Mouse (Mus musculus) Muller cell, postnatal 12 days (primary cell): Measurements from ENCODE around the gene Vps54.
A peak's percentile ranks its signal among the peaks of the same experiment; 100 is the strongest.
"Not testable (repeated sequence)": the region's sequence is repeated elsewhere in the genome, so short reads cannot be mapped to it uniquely, and the experiment has no call there.

Experiments
- DNase-seq: peaks from one replicate; pipeline ENCODE4 v3.0.0-alpha.2; 2015; ENCODE audit errors: inconsistent ontology term

Vps54 gene

GRCm38 (mm10) chr11:21241351-21241750, 2.3 kb downstream of the Vps54 start:
- DNase-seq = peak; percentile 69

GRCm38 (mm10) chr11:21247203-21247865, 8.3 kb downstream of the Vps54 start:
- no peak for DNase-seq

GRCm38 (mm10) chr11:21247940-21248339, 8.9 kb downstream of the Vps54 start:
- DNase-seq = no peak

GRCm38 (mm10) chr11:21250366-21250765, 11.3 kb downstream of the Vps54 start:
- no peak for DNase-seq

GRCm38 (mm10) chr11:21258611-21259010, 19.5 kb downstream of the Vps54 start:
- not testable (repeated sequence) for DNase-seq

GRCm38 (mm10) chr11:21265423-21265822, 26.3 kb downstream of the Vps54 start:
- DNase-seq = no peak

GRCm38 (mm10) chr11:21276151-21276550, 37.1 kb downstream of the Vps54 start:
- no peak for DNase-seq

- no peak for DNase-seq
Measured at GRCm38 (mm10) chr11:21286391-21286790, 47.3 kb downstream of the Vps54 start.

GRCm38 (mm10) chr11:21288153-21288552, 49.1 kb downstream of the Vps54 start:
- not testable (repeated sequence) for DNase-seq

GRCm38 (mm10) chr11:21295486-21295885, 56.4 kb downstream of the Vps54 start:
- no peak for DNase-seq

- no peak for DNase-seq
Measured at GRCm38 (mm10) chr11:21303619-21304018, 64.5 kb downstream of the Vps54 start.

- DNase-seq = no peak
Measured at GRCm38 (mm10) chr11:21307078-21307668, 68.1 kb downstream of the Vps54 start.

- DNase-seq = no peak
Measured at GRCm38 (mm10) chr11:21308119-21308518, 69.0 kb downstream of the Vps54 start.

- DNase-seq = no peak
Measured at GRCm38 (mm10) chr11:21309516-21309915, 70.4 kb downstream of the Vps54 start.

- DNase-seq = no peak
Measured at GRCm38 (mm10) chr11:21313922-21314657, 75.0 kb downstream of the Vps54 start.

GRCm38 (mm10) chr11:21321577-21321976, 82.5 kb downstream of the Vps54 start:
- DNase-seq = no peak

GRCm38 (mm10) chr11:21322349-21322748, 83.3 kb downstream of the Vps54 start:
- no peak for DNase-seq

GRCm38 (mm10) chr11:21325781-21326180, 86.7 kb downstream of the Vps54 start:
- DNase-seq = no peak

GRCm38 (mm10) chr11:21326770-21327169, 87.7 kb downstream of the Vps54 start:
- DNase-seq = no peak

- DNase-seq = no peak
Measured at GRCm38 (mm10) chr11:21327486-21327885, 88.4 kb downstream of the Vps54 start.

- no peak for DNase-seq
Measured at GRCm38 (mm10) chr11:21328141-21328540, 89.1 kb downstream of the Vps54 start.

- DNase-seq = no peak
Measured at GRCm38 (mm10) chr11:21332639-21333295, 93.7 kb downstream of the Vps54 start.
